8 mouse cellular contexts compared by ENCODE assay signal in the genomic region with DNA sequence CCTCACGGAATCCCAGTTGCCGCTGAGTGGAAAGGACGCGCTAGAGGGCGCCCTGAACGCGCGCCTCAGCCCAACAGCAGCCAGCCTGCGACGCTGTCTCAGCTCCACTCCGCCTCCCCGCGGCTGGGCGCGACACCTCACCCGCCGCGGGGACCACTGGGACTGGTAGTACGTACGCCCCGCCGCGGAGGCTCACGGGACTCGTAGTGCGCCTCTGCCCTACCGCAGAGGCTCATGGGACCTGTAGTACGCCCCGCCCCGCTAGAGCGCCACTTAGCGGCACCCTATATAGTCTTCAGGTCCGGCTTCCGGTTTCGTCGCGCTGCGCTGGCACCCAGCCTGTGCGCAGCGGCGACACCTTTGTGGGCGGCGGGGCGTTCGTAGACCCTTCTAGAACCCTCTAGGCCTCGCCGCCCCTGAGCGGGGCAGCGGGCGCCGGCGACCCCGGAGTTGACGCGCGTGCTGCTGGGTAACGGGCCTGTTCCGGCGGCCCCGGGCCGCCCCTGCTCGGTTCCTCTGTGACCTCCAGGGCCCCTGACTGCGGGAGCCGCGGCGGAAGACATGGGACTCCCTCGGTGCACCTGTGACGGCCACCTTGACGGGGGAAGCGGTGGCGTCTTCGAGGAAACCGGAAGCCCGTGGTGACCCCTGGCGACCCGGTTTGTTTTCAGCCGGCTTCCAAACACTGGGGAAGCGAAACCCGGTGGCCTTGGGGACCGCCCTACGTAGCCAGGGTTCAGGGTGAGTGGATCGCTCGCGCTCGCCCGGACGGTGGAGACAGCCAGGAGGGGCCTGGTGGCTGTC. TPM values are rescaled to one million over a fixed set of nuclear protein-coding genes. Genes with fewer than 3 reads are reported as not detected.
A peak's percentile ranks its signal among the peaks of the same experiment; 100 is the strongest.
DNase-seq lines count a peak whose midpoint lies in the region; ATAC-seq and TF ChIP-seq lines count a peak whose summit lies in the region.

TSS of gene Azi2 (plus strand) at position 282 of the 804 bp plus-strand sequence.

- H3K9me3 ChIP-seq in hindbrain, embryonic 10.5 days: no peaks in the 10 kb centered on the region
- H3K9me3 ChIP-seq in lung, postnatal 0 days (ENCODE audit: low read length): no peaks in the 10 kb centered on the region

- DNase-seq in MN1 (ENCODE audit: low spot score): peak; percentile 99
- DNase-seq in cerebellum, adult 9-10 months: peak; percentile 98
- peak; percentile 97 for DNase-seq in hindbrain, embryonic 10.5 days (ENCODE audit: low spot score)
- DNase-seq in layer of hippocampus, adult 9-11 months: peak; percentile 99
- DNase-seq in lung, postnatal 0 days (ENCODE audit: low spot score): peak; percentile 99
- DNase-seq in ovary, postnatal 14 days (ENCODE audit: low spot score): peak; percentile 94
- DNase-seq in thymus, postnatal 14 days: peak; percentile 99

- no peaks in the 10 kb centered on the region for H3K27me3 ChIP-seq in hindbrain, embryonic 10.5 days (ENCODE audit: insufficient read depth, poor library complexity, severe bottlenecking)
- H3K27me3 ChIP-seq in lung, postnatal 0 days (replicated peaks; ENCODE audit: insufficient read depth, low read length): no peaks in the 10 kb centered on the region

- TF ChIP-seq CTCF in lung, postnatal 0 days (IDR thresholded peaks at IDR 0.05): peak; percentile 97

- H3K4me1 ChIP-seq in hindbrain, embryonic 10.5 days (replicated peaks): peaks cover 15% of the 10 kb centered on the region
- H3K4me1 ChIP-seq in lung, postnatal 0 days (ENCODE audit: insufficient read depth, low read depth, low read length): peaks cover 6% of the 10 kb centered on the region; the same call in 1 of the 2 replicates

- H3K9ac ChIP-seq in lung, postnatal 0 days (replicated peaks; ENCODE audit: low read depth): peak within 1 kb of the TSS; percentile 88

- H3K27ac ChIP-seq in hindbrain, embryonic 10.5 days: peak within 1 kb of the TSS; percentile 96
- peak within 1 kb of the TSS; percentile 99 for H3K27ac ChIP-seq in lung, postnatal 0 days (ENCODE audit: low read length)

- no peak for TF ChIP-seq EP300 in lung, postnatal 0 days (IDR thresholded peaks at IDR 0.05)

- H3K36me3 ChIP-seq in hindbrain, embryonic 10.5 days: 0 out of 2 replicates have a peak, but pooled peaks cover 4% of the 10 kb centered on the region
- H3K36me3 ChIP-seq in lung, postnatal 0 days (ENCODE audit: insufficient read depth, low read length): no peaks in the 10 kb centered on the region

- peak; percentile 97 for ATAC-seq in frontal cortex, adult (ENCODE audit: low TSS enrichment)
- peak; percentile 99 for ATAC-seq in lung, postnatal 0 days

- H3K4me3 ChIP-seq in hindbrain, embryonic 10.5 days: peak within 1 kb of the TSS; percentile 82
- peak within 1 kb of the TSS; percentile 96 for H3K4me3 ChIP-seq in lung, postnatal 0 days (ENCODE audit: low read depth, low read length)

- WGBS in hindbrain, embryonic 10.5 days: under 1% methylated on average over 87 of the region's 87 CpGs
- under 1% methylated on average over 79 of the region's 87 CpGs for WGBS in lung, postnatal 0 days

- peak within 1 kb of the TSS; percentile 64 for H3K4me2 ChIP-seq in lung, postnatal 0 days (replicated peaks; ENCODE audit: low read depth, low read length)

RNA-seq across cellular contexts. Expression of gene Azi2, which starts in this region (rescaled TPM):
- polyA plus RNA-seq in hindbrain, embryonic 10.5 days (2016; fragmentation: Nextera tagmentation; extraction: Ambion mirVana): 58.5 and 63.7 TPM in 2 replicates
- polyA plus RNA-seq in lung, postnatal 0 days (2015; fragmentation: Nextera tagmentation; extraction: Ambion mirVana): 58.4 and 59.5 TPM in 2 replicates

Comparison
In these comparisons a context has a peak if more than half of its experiments do, and no peak if none do; other contexts are left out.
1. Peak in every context shown above with its lines: DNase-seq, ATAC-seq, H3K4me3 ChIP-seq and H3K27ac ChIP-seq.